Mouse (Mus musculus) T-helper 2 cell (primary cell): ENCODE data around the gene Negr1.

Experiments used
- in situ Hi-C: fragments of 300-600 bp; cut with MboI, MseI; formaldehyde crosslinking; loops from one replicate; pipeline ENCODE4 v1.15.1; 2025; ENCODE audit warnings: high pct_unique_total_duplicates

Gene Negr1

GRCm38 (mm10) chr3:156690059-156690605 lies 128.5 kb downstream of the Negr1 start:
- in situ Hi-C loops = loop anchor here (10.0 kb wide), 1 partner anchor 1415 kb away; no protein-coding TSS in a partner anchor

- in situ Hi-C loops = loop anchor here (10.0 kb wide), 1 partner anchor 1406 kb away; no protein-coding TSS in a partner anchor
Measured at GRCm38 (mm10) chr3:156698687-156699086, 137.1 kb downstream of the Negr1 start.

- in situ Hi-C loops = loop anchor here (25.0 kb wide), 1 partner anchor 2009 kb away; no protein-coding TSS in a partner anchor
Measured at GRCm38 (mm10) chr3:156703241-156703640, 141.6 kb downstream of the Negr1 start.

GRCm38 (mm10) chr3:156710240-156710639 lies 148.6 kb downstream of the Negr1 start:
- in situ Hi-C loops = loop anchor here (25.0 kb wide), 1 partner anchor 2002 kb away; no protein-coding TSS in a partner anchor

GRCm38 (mm10) chr3:156710693-156711092 lies 149.1 kb downstream of the Negr1 start:
- in situ Hi-C loops = loop anchor here (25.0 kb wide), 1 partner anchor 2002 kb away; no protein-coding TSS in a partner anchor

GRCm38 (mm10) chr3:156736335-156736734 lies 174.7 kb downstream of the Negr1 start:
- in situ Hi-C loops = no loop called here

- in situ Hi-C loops = no loop called here
Measured at GRCm38 (mm10) chr3:156739529-156739928, 177.9 kb downstream of the Negr1 start.

- in situ Hi-C loops = no loop called here
Measured at GRCm38 (mm10) chr3:156743266-156743665, 181.7 kb downstream of the Negr1 start.

GRCm38 (mm10) chr3:156745218-156745770 lies 183.7 kb downstream of the Negr1 start:
- in situ Hi-C loops = no loop called here

- in situ Hi-C loops = no loop called here
Measured at GRCm38 (mm10) chr3:156747456-156747855, 185.9 kb downstream of the Negr1 start.

GRCm38 (mm10) chr3:156753780-156754373 lies 192.3 kb downstream of the Negr1 start:
- in situ Hi-C loops = no loop called here

GRCm38 (mm10) chr3:156754790-156755530 lies 193.4 kb downstream of the Negr1 start:
- in situ Hi-C loops = no loop called here

GRCm38 (mm10) chr3:156765015-156765414 lies 203.4 kb downstream of the Negr1 start:
- in situ Hi-C loops = no loop called here

GRCm38 (mm10) chr3:156766171-156766845 lies 204.7 kb downstream of the Negr1 start:
- in situ Hi-C loops = no loop called here

GRCm38 (mm10) chr3:156771626-156772025 lies 210.0 kb downstream of the Negr1 start:
- in situ Hi-C loops = no loop called here

- in situ Hi-C loops = no loop called here
Measured at GRCm38 (mm10) chr3:156772057-156772456, 210.5 kb downstream of the Negr1 start.

GRCm38 (mm10) chr3:156784309-156784852 lies 222.8 kb downstream of the Negr1 start:
- in situ Hi-C loops = loop anchor here (10.0 kb wide), 1 partner anchor 1520 kb away; no protein-coding TSS in a partner anchor

- in situ Hi-C loops = loop anchor here (10.0 kb wide), 1 partner anchor 1522 kb away; no protein-coding TSS in a partner anchor
Measured at GRCm38 (mm10) chr3:156786355-156786754, 224.8 kb downstream of the Negr1 start.

GRCm38 (mm10) chr3:156791234-156791633 lies 229.6 kb downstream of the Negr1 start:
- in situ Hi-C loops = no loop called here

- in situ Hi-C loops = no loop called here
Measured at GRCm38 (mm10) chr3:156792743-156793142, 231.1 kb downstream of the Negr1 start.

GRCm38 (mm10) chr3:156794091-156794490 lies 232.5 kb downstream of the Negr1 start:
- in situ Hi-C loops = no loop called here
